Mouse (Mus musculus): ENCODE measurements around the gene Nes.
A peak's percentile ranks its signal among the peaks of the same experiment; 100 is the strongest.

Nes gene

DNA sequence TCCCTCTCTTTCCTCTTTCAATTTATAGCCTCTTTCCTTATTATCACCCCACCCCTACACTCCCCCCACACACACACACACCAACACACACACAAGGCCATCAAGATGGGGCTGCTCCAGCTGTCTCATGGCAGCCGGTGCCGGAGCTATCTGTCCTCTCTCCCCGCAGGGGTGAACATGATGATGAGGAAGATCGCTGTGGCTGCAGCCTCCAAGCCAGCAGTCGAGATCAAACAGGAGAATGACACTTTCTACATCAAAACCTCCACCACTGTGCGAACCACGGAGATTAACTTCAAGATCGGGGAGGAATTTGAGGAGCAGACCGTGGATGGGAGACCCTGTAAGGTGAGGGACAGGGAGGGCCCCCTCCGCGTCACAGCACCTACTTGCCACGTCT lies 18.9 kb upstream of the Nes start:
- DNase-seq, result no peak

- no peak for DNase-seq
Observed at GRCm38 (mm10) chr3:87952440-87952839, 18.4 kb upstream of the Nes start.

DNA sequence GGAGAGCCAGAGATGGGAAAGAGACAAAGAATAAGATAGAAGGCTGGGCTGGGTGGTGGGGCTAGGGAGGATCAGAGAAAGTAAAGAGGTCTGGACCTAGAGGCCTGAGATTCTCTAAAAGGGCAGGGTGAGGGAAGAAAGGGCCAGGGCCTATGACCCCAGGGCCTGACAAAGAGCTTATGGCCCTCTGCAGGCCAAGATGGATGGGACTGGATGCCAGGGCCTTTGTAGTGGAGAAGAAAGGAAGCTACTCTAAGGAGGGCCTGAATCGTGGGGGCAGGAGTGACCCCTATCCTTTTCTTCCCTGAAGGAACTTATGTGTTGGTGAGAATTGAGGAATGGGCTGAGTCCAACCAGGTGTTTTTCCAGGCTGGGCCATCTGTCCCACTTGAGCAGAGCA lies 12.8 kb upstream of the Nes start:
- DNase-seq, result no peak

DNA sequence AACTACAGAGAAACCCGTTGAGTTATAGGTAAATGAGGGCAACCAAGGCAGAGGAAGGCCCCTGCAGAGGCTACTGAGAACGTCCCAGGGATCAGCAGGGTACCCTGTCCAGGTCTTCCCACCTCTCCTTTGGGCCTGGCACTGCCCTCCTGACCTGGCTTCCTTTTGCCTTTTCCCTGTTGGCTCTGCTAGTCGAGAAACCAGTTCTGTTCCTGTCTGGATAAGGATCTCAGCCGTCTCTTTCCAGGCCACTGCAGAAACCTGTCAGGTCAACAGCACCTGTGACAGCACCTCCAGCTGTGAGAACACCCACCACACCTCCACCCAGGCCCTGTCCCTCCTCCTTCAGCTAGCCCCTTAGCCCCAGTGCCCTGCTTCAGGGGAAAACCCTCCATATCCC lies 12.4 kb upstream of the Nes start:
- DNase-seq, result no peak

DNA sequence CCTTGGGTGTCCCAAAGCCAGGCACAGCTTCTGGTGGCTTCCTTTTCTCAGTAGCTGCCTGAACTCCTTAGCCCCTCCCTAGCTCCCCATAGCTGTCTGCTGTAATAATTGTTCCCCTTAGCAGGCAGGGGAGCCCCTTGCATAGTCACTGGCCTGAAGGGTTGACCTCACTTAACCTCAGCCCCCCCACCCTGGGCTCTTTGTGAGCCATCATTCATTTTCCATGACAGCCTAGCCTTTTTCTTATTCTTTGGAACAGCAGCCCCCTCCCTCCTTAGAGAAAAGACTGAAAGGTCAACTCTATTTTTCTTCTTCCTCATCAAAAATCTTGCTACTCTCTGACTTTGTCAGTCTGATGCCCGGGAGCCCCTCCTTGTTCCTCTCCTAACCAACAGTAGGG lies 11.9 kb upstream of the Nes start:
- DNase-seq, result no peak

GRCm38 (mm10) chr3:87959371-87959770 lies 11.5 kb upstream of the Nes start:
- DNase-seq, result no peak

DNA sequence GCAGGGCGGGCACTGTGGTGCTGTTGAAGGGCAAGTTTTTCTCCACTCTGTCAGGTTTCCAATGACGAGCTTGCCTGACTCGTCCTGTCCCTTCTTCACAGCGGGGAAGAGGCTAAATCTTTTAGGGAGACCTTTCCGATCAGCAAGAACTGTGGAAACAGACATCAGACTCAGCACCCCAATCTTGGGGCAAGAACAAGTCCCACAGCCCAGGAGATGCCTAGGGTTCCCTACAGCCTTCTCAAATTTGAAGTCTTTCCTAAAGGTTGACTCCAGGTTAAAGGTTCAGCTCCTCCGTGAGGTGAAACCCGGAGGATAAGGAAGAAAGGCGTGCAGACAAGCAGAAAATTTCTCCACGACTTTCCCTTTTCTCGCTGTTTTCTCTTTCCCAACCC lies 10.7 kb upstream of the Nes start:
- DNase-seq, result no peak

GRCm38 (mm10) chr3:87960586-87961191 lies 10.2 kb upstream of the Nes start:
- peak; percentile 89 for DNase-seq

GRCm38 (mm10) chr3:87970184-87970938 lies 517 bp upstream of the Nes start:
- DNase-seq, result peak; percentile 76

DNA sequence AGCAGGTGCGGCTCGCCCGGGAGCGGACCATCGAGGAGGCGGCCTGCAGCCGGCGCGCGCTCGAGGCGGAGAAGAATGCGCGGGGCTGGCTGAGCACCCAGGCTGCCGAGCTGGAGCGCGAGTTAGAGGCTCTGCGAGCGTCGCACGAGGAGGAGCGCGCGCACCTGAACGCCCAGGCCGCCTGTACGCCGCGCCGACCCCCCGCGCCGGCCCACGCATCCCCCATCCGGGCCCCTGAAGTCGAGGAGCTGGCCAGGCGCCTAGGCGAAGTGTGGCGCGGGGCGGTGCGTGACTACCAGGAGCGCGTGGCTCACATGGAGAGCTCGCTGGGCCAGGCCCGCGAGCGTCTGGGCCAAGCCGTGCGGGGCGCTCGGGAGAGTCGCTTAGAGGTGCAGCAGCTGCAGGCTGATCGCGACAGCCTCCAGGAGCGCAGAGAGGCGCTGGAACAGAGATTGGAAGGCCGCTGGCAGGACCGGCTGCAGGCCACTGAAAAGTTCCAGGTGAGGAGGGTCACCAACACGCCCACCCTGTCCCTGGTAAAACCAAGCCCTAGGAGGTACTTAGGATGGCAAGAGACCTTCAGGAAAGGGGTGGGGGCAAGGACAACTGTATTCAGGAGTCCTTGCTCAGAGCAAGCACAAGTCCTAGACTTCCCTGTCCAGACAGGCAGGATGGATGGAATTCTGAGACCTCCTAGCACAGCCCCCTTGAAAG lies 768 bp downstream of the Nes start:
- no peak for DNase-seq

DNA sequence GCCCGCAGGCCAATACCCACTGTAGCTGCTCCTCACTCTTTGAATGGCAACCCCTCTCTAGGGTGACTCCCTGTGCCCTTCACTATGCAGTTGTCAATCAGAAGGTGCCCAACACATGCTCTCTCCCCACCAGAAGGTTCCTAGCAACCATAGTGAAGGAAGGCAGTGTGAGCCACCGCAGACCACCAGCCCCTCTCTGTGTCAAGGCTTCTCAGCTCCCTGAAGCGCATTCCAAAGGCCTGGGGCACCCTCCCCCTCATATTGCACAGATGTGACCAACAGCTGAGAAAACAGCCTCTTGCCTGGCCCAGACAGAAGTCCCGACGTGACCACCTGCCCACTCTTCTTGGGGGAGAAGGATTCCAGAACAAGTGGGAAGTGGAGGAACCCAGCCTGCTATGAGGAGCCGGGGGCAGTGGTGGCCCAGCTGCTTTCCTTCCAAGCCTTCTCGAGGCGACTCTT lies 1.4 kb downstream of the Nes start:
- DNase-seq, result no peak

DNA sequence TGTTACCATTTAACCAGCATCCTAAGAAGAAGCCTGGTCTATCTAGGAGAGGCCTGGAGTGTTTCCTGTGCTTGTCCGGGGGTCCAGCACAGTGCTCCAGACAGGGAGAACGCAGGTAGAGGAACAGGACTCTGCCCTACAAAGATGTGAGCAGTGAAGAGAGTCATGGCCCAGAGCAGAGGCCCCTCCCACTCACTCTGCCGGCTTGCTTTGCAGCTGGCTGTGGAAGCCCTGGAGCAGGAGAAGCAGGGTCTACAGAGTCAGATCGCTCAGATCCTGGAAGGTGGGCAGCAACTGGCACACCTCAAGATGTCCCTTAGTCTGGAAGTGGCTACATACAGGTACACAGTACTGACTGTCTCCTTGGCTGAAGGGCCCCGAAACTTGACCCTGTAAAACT lies 1.9 kb downstream of the Nes start:
- DNase-seq, result no peak

DNA sequence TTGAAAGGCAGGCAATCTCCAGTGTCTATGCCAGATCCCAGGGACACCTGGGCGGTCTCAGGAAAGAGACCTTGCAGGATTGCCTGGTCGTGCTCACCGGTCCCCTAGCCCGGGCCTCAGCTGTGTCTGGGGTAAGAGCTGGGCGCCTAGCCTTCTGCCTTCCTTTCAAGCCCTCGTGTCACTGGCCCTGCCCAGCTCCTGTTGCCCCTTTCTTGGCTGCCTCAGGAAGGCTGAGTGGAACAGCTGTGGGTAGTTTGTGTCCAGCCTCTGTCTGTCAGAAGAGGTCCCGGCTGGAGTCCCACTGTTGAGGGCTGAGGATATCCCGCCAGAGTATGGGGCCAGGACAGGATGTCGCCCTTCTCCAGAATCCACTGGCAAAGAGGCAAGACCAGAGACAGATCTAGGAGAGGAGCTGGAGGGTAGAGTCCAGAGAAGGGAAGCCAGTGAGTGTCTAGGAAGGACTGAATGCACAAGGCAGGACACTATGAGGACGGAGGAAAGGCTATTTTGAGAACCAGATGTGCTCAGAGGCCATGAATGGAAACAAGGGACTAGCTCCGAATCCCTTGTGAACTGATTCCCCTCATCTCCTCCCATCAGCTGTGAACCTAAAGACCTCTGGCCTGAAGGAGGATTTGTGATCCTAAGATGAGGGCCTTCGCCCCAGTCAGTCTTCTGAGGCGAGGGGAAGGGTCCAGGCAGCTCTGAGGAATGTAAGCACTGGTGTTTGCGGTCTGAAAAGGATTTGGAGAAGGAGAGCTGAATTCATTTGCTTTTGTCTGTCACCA lies 2.9 kb downstream of the Nes start:
- DNase-seq, result no peak

DNA sequence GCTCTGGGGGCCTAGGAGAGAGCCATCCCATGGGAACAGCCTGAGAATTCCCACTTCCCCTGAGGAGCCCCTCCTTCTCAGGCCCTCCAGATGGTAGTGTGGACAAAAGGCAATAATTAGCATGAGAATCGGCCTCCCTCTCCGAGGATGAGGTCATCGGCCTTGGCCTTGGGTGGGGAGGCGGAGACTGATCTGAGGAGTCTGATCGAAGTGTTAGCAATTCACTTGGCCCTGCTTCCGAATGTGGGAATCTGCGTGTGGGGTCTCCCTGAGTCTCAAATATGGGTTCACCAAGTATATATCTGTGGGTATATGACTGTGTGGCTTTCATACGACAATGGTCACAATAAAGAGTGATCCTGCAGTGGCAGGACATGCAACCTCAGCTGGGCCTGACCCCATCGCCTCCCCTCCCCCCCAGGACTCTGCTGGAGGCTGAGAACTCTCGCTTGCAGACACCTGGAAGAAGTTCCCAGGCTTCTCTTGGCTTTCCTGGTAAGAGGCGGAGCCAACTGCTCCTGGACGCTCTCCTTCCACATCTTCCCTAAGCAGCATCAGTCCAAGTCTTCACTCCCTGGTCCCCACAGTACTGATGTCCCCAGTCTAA lies 3.6 kb downstream of the Nes start:
- DNase-seq, result no peak

DNA sequence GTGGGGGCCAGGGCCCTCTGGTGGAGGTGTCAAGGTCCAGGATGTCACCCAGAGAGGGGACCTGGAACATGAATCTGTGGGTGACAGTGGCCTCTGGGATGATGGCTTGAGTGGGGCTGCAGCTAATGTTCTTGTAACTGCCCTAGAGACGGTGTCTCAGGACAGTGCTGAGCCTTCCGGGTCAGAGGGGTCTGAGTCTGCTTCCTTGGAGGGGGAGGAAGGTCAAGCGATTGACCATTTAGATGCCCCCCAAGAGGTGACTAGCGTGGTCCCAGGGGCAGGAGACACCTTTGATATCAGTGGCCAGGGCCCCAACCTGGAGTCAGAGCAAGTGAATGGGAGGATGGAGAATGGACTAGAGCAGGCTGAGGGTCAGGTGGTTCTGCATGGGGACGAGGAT lies 8.6 kb downstream of the Nes start:
- DNase-seq, result no peak

GRCm38 (mm10) chr3:87980085-87980484 lies 9.2 kb downstream of the Nes start:
- DNase-seq, result no peak

DNA sequence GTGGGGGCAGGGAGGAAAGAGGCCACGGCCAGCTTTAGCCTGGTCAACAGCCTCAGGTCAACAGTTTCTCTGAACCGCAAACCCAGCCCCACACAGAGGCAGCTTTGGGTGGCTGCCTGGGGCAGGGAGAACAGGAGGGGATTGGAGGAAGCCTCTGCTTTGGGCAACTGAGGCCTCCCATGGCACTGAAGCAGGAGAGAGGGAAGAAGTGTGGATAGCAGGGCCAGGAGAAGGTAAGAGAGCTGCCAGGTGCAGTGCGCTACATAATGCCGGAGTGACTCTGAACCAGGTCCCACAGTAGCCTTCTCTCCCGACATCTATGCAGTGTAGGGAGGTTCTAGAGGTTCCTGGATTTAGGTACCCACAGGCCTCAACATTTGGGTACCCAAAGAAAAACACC lies 9.8 kb downstream of the Nes start:
- DNase-seq, result no peak

GRCm38 (mm10) chr3:87981214-87981760 lies 10.4 kb downstream of the Nes start:
- peak; percentile 20 for DNase-seq

- DNase-seq, result peak; percentile 80
Observed at GRCm38 (mm10) chr3:87981894-87982835, 11.3 kb downstream of the Nes start.

GRCm38 (mm10) chr3:87982836-87983601 lies 12.1 kb downstream of the Nes start:
- peak; percentile 77 for DNase-seq

DNA sequence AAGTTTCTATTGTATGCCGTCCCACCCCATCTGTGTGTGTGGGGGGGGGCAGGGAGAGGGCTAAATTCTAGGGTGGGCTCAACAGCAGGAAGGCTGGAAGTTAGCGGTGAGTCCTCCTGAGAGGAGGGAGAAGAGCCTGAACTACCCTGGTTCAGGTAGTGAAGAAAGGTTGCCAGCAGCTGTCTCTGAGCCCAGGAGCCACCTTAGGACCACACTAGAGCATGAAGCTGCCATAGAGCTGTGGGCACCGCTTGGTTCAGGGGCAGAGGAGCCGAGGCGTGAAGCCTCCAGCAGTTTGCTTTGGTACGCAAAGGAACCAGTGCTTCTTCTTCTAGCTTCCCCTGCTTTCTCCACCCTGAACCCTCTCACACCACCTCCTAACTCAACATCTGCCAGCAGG lies 12.7 kb downstream of the Nes start:
- no peak for DNase-seq
